Mouse (Mus musculus) bone marrow macrophage, adult 2 months (primary cell): ENCODE data around the gene Avpr2. TPM values are rescaled to one million over a fixed set of nuclear protein-coding genes. Genes with fewer than 3 reads are reported as not detected.

Source experiments
- H3K27ac ChIP-seq: 2 replicates; pipeline ENCODE4 v1.5.1; 2012; ENCODE audit warnings: low read depth, low read length; ENCODE audit not compliant: insufficient read depth
- H3K4me1 ChIP-seq: 2 replicates; pipeline ENCODE4 v1.6.1; 2012; ENCODE audit warnings: low read length; ENCODE audit not compliant: control insufficient read depth, insufficient read depth
- H3K4me3 ChIP-seq: 2 replicates; pipeline ENCODE4 v1.5.1; 2012; ENCODE audit warnings: mild to moderate bottlenecking, low read length, moderate library complexity; ENCODE audit not compliant: insufficient read depth
- CTCF ChIP-seq: IDR thresholded peaks from 2 replicates; pipeline ENCODE4 v1.5.1; 2012; ENCODE audit warnings: low read depth, mild to moderate bottlenecking, low read length, moderate library complexity
- POLR2A ChIP-seq: IDR thresholded peaks from 2 replicates; pipeline ENCODE4 v1.6.1; 2012; ENCODE audit warnings: mild to moderate bottlenecking, low read depth, low read length, borderline replicate concordance
- polyA plus RNA-seq: library from polyadenylated mRNA; stranded (reverse); fragments of >200 nt; gene quantifications from 2 replicates; pipeline ENCODE4 v1.2.4, GENCODE M21; 2012; ENCODE audit not compliant: missing spikeins, insufficient read depth, insufficient read length

Avpr2 gene
- polyA plus RNA-seq = not detected in 2 replicates

DNA sequence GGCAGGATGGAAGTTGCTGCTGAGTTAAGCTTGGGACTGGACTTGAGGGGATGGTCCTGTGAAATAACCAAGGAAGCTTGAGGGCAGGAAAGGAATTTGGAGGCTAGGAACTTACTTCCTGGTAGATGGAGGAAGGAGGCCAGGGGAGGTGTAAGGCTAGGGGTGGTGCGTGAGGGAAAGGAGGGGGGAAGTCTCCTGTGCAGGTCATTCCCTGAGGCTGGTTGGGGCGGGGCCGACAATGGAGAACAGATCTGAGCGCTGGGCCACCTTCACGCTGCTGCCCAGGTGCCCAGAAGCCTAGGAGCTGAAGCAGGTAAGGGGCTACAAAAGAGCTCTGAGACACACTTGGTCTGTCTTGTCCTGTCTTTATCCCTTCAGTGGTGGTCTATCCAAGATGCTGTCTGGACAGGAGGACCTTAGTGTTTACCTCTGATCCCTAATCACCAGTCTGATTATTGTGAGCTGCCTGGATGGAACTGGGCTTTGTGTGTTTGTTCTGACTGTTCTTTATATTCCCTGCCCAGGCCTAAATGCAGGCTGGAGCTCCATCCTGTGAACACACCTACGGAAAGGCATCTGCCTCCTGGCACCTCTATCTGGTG lies at the start of gene Avpr2:
Avpr2 (plus strand) TSS at position 552 of the 602 bp plus-strand sequence.
- no peak within 1 kb of the TSS for H3K4me3 ChIP-seq
- no peak within 1 kb of the TSS for H3K27ac ChIP-seq

GRCm38 (mm10) chrX:73854326-73855086 lies 37.4 kb upstream of the Avpr2 start:
- Histone ChIP-seq H3K4me3 (no peak overlapping the region), H3K27ac (no peak overlapping the region), H3K4me1 (no peaks in the 10 kb centered on the region)
- no peak for TF ChIP-seq CTCF
- TF ChIP-seq POLR2A = no peak

More for the DNA sequence above, at the start of gene Avpr2:
- TF ChIP-seq POLR2A (no peak), CTCF (no peak)
- H3K4me1 ChIP-seq = no peaks in the 10 kb centered on the region

DNA sequence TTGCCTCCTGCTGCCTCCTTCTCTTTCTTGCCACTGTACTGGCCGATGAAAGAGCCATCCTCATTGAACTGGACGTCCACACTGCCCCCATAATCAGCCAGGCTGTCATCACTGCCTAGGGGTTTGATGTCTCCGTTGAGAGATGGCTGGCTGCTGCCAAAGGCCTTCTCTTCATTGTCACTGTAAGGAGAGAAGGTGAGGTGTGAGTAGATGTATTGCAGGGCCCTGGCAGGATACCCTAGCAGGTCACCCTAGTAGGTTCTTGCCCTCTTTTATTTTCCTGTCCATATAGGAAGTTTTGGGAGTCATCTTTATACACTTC lies 36.9 kb upstream of the Avpr2 start:
- Histone ChIP-seq H3K27ac (no peak overlapping the region), H3K4me1 (no peaks in the 10 kb centered on the region), H3K4me3 (no peak overlapping the region)
- TF ChIP-seq CTCF (no peak), POLR2A (no peak)

DNA sequence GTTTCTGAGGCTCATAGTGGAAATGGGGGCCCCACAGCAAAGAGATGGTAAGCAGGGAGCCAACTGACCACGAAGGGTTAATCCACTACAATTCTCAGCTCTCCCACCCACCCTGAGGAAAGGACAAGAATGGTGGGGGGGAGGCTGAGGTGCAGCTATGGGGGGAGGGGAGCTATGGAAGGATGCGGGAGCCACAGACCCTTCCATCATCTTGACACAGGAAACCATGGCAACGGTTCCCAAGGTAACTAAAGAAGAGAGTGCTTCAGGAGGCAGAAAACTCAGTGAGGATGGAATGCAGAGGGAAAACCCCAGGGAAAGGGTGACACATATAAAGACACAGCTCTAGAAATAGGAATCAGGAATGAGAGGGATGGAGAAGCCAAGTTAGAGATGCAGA lies 27.2 kb upstream of the Avpr2 start:
- no peak overlapping the region for H3K27ac ChIP-seq
- H3K4me1 ChIP-seq = no peaks in the 10 kb centered on the region
- TF ChIP-seq POLR2A (no peak), CTCF (no peak)
- H3K4me3 ChIP-seq = no peak overlapping the region

DNA sequence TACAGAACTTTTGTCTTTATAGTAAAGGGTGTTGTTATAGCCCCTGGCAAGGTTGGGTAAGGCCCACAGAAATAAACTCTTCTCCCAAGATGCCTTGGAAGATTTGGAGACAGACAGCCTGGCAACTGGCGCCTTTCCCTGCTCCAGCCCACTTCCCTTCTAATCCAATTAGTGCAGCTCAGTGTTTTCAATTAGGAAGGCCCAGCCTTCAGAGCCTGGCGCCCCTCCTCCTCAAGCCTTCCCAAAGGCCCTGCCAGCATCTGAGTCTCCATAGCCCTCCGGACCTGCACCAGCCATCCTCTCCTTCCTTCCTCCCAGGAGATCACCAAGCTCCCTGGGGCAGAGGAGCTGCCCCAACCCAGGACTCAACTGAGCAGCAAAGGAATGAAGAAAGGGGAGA lies 24.6 kb upstream of the Avpr2 start:
- H3K4me1 ChIP-seq = no peaks in the 10 kb centered on the region

DNA sequence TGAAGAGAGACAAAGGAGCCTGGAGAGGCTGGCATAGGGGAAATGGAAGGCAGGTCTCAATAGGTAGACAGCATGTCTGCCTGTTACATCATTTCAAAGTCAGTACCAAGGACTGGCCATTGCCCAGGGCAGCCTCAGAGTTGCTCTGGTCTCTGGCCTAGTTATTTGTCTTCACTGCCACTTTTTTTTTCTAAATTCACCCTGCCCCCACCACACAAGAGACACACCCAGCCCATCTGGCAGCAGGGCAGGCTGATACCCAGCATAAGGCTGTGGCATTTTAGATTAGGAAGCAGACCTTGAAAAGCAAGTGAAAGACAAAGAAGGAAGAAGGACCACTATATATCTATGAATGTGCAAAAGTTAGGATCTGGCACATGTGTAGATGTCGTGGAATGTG lies 24.1 kb upstream of the Avpr2 start:
- no peak overlapping the region for H3K4me3 ChIP-seq
- TF ChIP-seq POLR2A (no peak), CTCF (no peak)
- no peak overlapping the region for H3K27ac ChIP-seq
- H3K4me1 ChIP-seq = no peaks in the 10 kb centered on the region

More for the DNA sequence above, 24.6 kb upstream of the Avpr2 start:
- Histone ChIP-seq H3K27ac (no peak overlapping the region), H3K4me3 (no peak overlapping the region)
- TF ChIP-seq CTCF (no peak), POLR2A (no peak)

DNA sequence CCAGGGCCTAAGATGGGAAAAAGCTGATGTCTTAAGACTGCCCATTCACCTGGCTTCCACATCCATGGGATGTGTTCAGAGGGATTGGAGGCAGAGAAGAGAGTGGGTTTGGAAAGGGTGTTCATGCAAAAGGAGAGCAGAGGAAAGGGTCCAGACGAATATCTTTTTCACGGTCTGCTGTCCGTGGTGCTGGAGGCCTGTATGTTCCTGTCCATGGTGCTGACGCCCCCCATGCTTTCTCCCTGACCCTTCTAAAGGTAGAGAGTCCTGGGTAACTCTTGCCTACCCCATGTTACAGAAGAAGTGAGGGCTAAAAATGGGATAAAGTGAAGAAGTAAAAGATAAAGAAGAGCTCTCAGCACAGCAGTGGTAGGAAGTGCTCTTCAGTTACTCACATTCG lies 22.6 kb upstream of the Avpr2 start:
- H3K27ac ChIP-seq = no peak overlapping the region
- no peaks in the 10 kb centered on the region for H3K4me1 ChIP-seq
- TF ChIP-seq POLR2A (no peak), CTCF (no peak)
- no peak overlapping the region for H3K4me3 ChIP-seq

DNA sequence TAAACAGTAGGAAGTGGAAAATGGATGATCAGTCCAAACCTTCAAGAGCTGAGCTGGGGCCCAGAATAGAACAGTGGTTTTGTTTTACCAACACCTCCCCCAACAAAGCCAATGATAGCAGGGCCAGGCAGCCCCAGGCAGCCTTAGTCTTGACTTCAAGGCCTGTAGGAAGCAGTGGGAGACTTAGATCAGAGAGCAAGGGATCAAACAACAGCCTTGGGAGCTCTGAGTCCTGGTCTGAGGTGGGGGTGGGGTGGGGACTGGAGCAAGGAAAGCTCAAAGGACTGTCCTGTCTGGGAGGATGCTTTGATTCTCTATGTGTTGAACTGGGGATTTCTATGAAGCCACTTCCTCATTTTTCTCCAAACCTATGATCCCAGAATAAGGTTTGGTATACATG lies 20.4 kb upstream of the Avpr2 start:
- Histone ChIP-seq H3K27ac (no peak overlapping the region), H3K4me3 (no peak overlapping the region), H3K4me1 (no peaks in the 10 kb centered on the region)
- no peak for TF ChIP-seq CTCF
- TF ChIP-seq POLR2A = no peak

DNA sequence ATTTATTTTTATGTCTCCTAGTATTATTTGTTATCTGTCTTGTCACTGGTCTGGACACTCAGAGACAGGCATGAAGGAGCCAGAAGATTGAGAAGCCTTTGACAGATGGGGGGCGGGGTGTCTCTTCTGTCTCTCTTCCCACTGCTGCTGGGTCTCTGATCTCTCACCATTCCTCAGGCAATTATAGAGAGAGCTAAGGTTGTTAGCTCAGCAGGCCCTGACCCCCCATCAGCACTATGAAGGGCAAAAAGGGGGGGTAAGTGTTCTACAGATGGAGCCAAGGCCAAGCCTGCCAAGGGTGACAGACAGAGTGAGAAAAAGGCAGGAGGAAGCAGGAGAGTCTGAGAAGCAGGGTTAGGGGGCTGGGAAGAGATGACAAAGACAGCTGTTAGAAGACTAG lies 19.9 kb upstream of the Avpr2 start:
- Histone ChIP-seq H3K27ac (no peak overlapping the region), H3K4me3 (no peak overlapping the region), H3K4me1 (no peaks in the 10 kb centered on the region)
- no peak for TF ChIP-seq POLR2A
- TF ChIP-seq CTCF = no peak

DNA sequence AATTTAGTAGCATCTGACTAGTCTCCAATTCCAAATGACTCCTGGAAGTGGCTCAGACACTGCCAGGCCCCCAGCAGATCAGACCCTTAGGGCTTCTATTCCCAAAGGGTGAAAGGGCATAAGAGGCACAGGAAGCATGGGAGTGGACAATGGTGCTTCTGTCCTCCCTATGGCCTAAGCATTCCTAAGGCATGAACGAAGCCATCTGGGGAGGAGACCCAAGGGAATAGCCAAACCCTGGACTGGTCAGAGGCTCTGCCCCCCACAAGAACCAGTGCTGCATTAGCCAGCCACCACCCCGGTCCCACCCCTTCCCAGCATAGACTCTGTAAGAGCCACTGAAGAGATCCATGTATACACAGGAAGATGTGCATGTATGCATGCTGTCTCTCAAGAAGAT lies 16.0 kb upstream of the Avpr2 start:
- TF ChIP-seq CTCF (no peak), POLR2A (no peak)
- Histone ChIP-seq H3K4me3 (no peak overlapping the region), H3K27ac (no peak overlapping the region), H3K4me1 (no peaks in the 10 kb centered on the region)
